Mouse (Mus musculus): ENCODE measurements around the gene Sugct. TPM values are rescaled to one million over a fixed set of nuclear protein-coding genes. Genes with fewer than 3 reads are reported as not detected.

The Sugct gene
- 9.4 and 13.9 TPM in 2 replicates for polyA plus RNA-seq (2015; fragmentation: Nextera tagmentation; extraction: Ambion mirVana)

GRCm38 (mm10) chr13:17694911-17695699 is at the start of gene Sugct, which contains the start of gene Mplkip:
Gene Sugct (minus strand): TSS chr13:17695553.
Gene Mplkip (plus strand): TSS chr13:17695192.

Other genes starting within 250 kb of the Sugct start
- 29.8 and 33.5 TPM in 2 replicates for gene Mplkip, start 361 bp downstream of the Sugct start, polyA plus RNA-seq (2015; fragmentation: Nextera tagmentation; extraction: Ambion mirVana)
- gene Cdk13, start 109.5 kb upstream of the Sugct start, polyA plus RNA-seq (2015; fragmentation: Nextera tagmentation; extraction: Ambion mirVana) = 7.7 and 8.1 TPM in 2 replicates
- 89.7 and 98.9 TPM in 2 replicates for gene Rala, start 248.7 kb upstream of the Sugct start, polyA plus RNA-seq (2015; fragmentation: Nextera tagmentation; extraction: Ambion mirVana)